Mouse (Mus musculus) thymus, adult 2 months (tissue): ENCODE measurements around the gene Tectb. TPM values are rescaled to one million over a fixed set of nuclear protein-coding genes. Genes with fewer than 3 reads are reported as not detected.
"Not testable (repeated sequence)": the region's sequence is repeated elsewhere in the genome, so short reads cannot be mapped to it uniquely, and the experiment has no call there.

ENCODE experiments used
- DNase-seq: peaks from one replicate; pipeline ENCODE4 v3.0.0; 2021
- H3K27ac ChIP-seq: fragments of 200-500 bp; 2 replicates; pipeline ENCODE4 v1.5.1; 2012; ENCODE audit warnings: low read length, control low read depth; ENCODE audit not compliant: control insufficient read depth, insufficient read depth
- H3K27me3 ChIP-seq: fragments of 200-500 bp; 2 replicates; pipeline ENCODE4 v1.6.1; 2012; ENCODE audit warnings: mild to moderate bottlenecking, low read length, moderate library complexity, mixed read lengths; ENCODE audit not compliant: control insufficient read depth, insufficient read depth
- H3K36me3 ChIP-seq: fragments of 200-500 bp; 2 replicates; pipeline ENCODE4 v1.6.1; 2012; ENCODE audit warnings: mild to moderate bottlenecking, low read length, moderate library complexity; ENCODE audit not compliant: control insufficient read depth, insufficient read depth
- H3K4me1 ChIP-seq: fragments of 200-500 bp; replicated peaks from 2 replicates; pipeline ENCODE4 v1.6.1; 2012; ENCODE audit warnings: low read length; ENCODE audit not compliant: control insufficient read depth, insufficient read depth
- H3K4me3 ChIP-seq: fragments of 200-500 bp; 2 replicates; pipeline ENCODE4 v1.5.1; 2012; ENCODE audit warnings: mild to moderate bottlenecking, low read length, control low read depth, moderate library complexity; ENCODE audit not compliant: control insufficient read depth, insufficient read depth
- CTCF ChIP-seq: fragments of 200-500 bp; IDR thresholded peaks from 2 replicates; pipeline ENCODE4 v1.5.1; 2012; ENCODE audit warnings: mild to moderate bottlenecking, control low read depth, low read length, moderate library complexity, borderline replicate concordance; ENCODE audit not compliant: control insufficient read depth, poor library complexity, insufficient read depth; ENCODE audit errors: extremely low read depth
- POLR2A ChIP-seq: fragments of 200-500 bp; IDR thresholded peaks from 2 replicates; pipeline ENCODE4 v1.6.1; 2012; ENCODE audit warnings: mild to moderate bottlenecking, low read length, control low read depth, moderate library complexity; ENCODE audit not compliant: control insufficient read depth, poor library complexity, insufficient read depth; ENCODE audit errors: extremely low read depth
- WGBS: fragments of 180-500 bp; shearing (Covaris S2); methylation state at CpG from one replicate; pipeline ENCODE4 v1.1.7; 2018; 5-methylcytosine and 5-hydroxymethylcytosine counted together
- polyA plus RNA-seq: library from polyadenylated mRNA; depleted of rRNA; stranded (reverse); fragments of >200 nt; gene quantifications from 2 replicates; pipeline ENCODE4 v1.2.3, GENCODE M21; 2012

Gene Tectb
- polyA plus RNA-seq, 1 experiment = 0.12 TPM

DNA sequence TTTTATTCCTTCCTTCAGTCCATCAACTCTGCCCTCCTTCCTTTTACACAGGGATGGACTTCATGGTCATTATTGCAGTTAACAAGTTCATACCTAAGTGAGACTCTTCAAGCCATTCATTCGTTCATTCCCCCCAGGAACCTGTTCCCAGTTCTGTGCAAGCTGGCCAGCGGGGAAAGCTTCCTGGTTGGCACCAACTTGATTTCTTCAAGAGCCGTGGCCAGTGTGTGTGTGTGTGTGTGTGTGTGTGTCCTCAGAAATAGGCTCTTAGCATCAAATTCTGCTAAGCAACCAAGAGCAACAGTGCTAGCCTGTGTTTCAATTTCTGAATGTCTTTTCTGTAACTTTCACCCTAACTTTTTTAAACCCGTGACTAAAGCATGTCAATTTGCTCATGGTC is 14.6 kb upstream of the Tectb start:
- Histone ChIP-seq H3K27me3 (no peaks in the 10 kb centered on the region), H3K36me3 (no peaks in the 10 kb centered on the region), H3K4me1 (no peaks in the 10 kb centered on the region), H3K4me3 (no peak overlapping the region), H3K27ac (no peak overlapping the region)
- WGBS = 76% methylated on average over 4 of the region's 4 CpGs
- no peak for TF ChIP-seq CTCF
- TF ChIP-seq POLR2A = no peak
- DNase-seq = no peak

DNA sequence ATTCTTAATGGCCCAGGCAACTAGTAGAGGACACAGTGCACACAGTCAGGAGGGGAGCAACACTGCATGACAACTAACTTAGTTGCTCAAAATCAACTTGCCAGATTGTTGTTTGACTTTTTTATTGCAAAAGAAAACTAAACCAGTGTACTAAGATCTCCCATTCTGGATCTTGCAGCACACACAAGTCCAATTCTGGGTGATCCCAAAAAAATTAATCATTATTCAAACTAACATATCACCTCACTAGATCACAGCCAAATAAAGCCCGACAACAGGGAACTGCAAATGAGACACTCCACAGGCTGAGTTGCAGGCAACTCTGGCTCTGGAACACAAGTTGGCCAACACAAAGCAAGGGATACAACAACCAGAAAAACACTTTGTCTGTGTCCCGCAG is 13.8 kb upstream of the Tectb start:
- Histone ChIP-seq H3K27ac (no peak overlapping the region), H3K4me3 (no peak overlapping the region), H3K4me1 (no peaks in the 10 kb centered on the region), H3K36me3 (no peaks in the 10 kb centered on the region), H3K27me3 (no peaks in the 10 kb centered on the region)
- TF ChIP-seq POLR2A (no peak), CTCF (no peak)
- DNase-seq = no peak
- WGBS = 93% methylated on average over 2 of the region's 2 CpGs

DNA sequence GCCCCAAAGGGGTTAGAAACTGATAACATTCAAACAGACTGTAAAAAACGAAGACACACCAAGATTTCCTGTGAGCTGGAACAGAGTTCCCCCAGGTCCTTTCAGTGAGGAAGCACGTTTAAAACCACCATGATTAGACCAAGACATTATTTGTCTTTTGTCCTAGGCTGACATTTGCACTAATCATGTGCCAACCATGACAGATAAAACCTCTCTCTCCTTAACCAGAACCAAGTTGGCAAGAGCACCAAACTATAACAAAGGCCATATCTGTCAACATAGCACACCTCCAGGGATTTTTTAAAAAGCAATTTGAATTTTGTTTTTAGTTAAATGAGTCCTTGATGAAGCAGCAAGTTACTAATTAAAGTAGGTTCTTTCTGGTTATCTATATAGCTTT is 12.8 kb upstream of the Tectb start:
- Histone ChIP-seq H3K27ac (no peak overlapping the region), H3K27me3 (no peaks in the 10 kb centered on the region), H3K36me3 (no peaks in the 10 kb centered on the region), H3K4me1 (no peaks in the 10 kb centered on the region), H3K4me3 (no peak overlapping the region)
- no peak for TF ChIP-seq POLR2A
- no peak for TF ChIP-seq CTCF
- DNase-seq = no peak
- WGBS = 61% methylated on average over 2 of the region's 2 CpGs

DNA sequence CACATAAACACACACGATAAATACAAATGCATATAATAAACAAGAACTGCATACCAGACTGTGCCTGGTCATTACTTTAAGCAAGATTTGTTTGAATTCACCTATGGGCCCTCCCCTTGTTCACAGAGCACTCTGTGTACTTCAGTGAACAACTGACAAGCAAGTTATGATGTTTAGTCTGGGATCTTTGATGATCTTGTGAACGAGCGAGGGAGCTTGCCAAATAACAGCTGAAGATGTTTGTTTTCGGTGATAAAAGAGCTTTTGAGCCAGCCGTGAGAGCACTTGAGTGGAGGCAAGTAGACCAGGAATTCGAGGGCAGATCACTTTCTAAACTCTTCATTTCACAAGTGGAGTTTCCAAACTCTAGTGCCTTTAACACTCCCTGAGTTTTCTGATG is 12.2 kb upstream of the Tectb start:
- no peak for DNase-seq
- H3K4me3 ChIP-seq = no peak overlapping the region
- no peaks in the 10 kb centered on the region for H3K36me3 ChIP-seq
- H3K27me3 ChIP-seq = no peaks in the 10 kb centered on the region
- TF ChIP-seq POLR2A (no peak), CTCF (no peak)
- no peaks in the 10 kb centered on the region for H3K4me1 ChIP-seq
- H3K27ac ChIP-seq = no peak overlapping the region
- 92% methylated on average over 6 of the region's 6 CpGs for WGBS

DNA sequence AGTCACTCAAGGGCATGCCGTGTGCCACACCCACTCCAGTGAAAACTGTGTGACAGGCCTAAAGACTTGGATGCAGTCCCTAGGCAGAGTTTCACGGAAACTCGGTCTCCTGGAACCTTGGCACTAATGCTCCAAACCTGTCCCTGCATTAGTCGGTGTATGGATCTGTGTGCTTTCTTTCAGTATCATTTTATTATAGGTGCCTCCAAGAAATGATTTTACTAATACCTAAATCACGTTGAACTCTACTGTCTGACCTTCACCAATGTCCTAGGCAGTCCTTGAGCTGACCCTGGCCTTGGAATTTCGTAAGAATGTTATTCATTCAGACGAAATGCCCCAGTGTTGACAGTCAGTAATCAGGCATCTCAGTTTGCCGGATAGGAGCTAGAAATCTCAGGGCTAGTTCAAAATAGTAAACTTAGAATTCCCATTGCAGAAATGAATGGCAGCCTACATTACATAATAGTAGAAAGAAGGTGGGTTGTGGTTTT is 11.2 kb upstream of the Tectb start:
- 94% methylated on average over 8 of the region's 8 CpGs for WGBS
- DNase-seq = not testable (repeated sequence)

DNA sequence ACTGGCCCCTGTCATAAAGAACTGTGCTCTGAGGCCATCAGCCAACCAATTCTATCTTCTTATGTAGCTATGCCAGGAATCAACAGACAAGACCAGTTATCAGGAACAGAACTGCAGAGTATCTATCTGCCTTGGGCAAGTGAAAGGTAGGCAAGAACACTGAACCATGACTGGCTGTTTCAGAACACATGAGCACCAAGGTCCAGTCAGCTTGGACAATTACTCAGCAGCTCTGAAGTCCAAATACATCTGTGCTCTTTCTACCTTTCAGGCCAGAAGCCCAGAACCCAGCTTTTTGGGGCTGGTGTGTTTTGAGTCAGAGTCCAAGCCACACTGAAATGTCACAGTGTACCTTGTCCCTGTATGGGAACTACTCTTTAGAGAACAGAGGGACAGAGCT is 10.1 kb upstream of the Tectb start:
- no peak overlapping the region for H3K4me3 ChIP-seq
- no peaks in the 10 kb centered on the region for H3K27me3 ChIP-seq
- no peak for DNase-seq
- no peak for TF ChIP-seq POLR2A
- no peak for TF ChIP-seq CTCF
- no peaks in the 10 kb centered on the region for H3K36me3 ChIP-seq
- no peak overlapping the region for H3K27ac ChIP-seq
- H3K4me1 ChIP-seq = no peaks in the 10 kb centered on the region

More for the DNA sequence above, 11.2 kb upstream of the Tectb start:
- not testable (repeated sequence) for H3K36me3 ChIP-seq, H3K4me3 ChIP-seq, H3K4me1 ChIP-seq, H3K27me3 ChIP-seq, H3K27ac ChIP-seq

DNA sequence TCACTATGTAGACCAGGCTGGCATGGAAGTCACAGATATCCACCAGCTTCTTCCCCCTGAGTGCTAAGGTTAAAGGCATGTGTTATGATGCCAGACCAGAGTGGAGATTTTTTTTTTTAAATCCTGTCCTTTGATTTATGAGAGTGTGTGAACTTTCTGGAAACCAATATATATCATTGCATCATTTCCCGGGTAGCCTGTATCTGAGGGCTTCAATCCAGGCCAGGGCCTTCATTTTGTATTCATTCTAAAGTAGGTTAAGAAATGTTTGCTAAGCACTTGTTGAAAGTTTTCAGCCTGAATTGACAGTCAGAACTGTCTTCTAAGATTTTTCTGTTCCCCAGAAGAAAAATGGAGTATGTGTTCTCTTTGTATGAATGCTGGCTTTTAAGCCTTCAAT is 8.9 kb upstream of the Tectb start:
- H3K27ac ChIP-seq = no peak overlapping the region
- WGBS = 61% methylated on average over 1 of the region's 1 CpGs

More for the DNA sequence above, 8.9 kb upstream of the Tectb start:
- DNase-seq = no peak
- no peaks in the 10 kb centered on the region for H3K36me3 ChIP-seq
- TF ChIP-seq CTCF (no peak), POLR2A (no peak)
- H3K27me3 ChIP-seq = no peaks in the 10 kb centered on the region
- no peak overlapping the region for H3K4me3 ChIP-seq
- no peaks in the 10 kb centered on the region for H3K4me1 ChIP-seq
